Mouse (Mus musculus) small intestine, adult 2 months (tissue): ENCODE data around the gene Rnf216. TPM values are rescaled to one million over a fixed set of nuclear protein-coding genes. Genes with fewer than 3 reads are reported as not detected.
A peak's percentile ranks its signal among the peaks of the same experiment; 100 is the strongest.

Source experiments
- H3K27ac ChIP-seq: fragments of 200-500 bp; 2 replicates; pipeline ENCODE4 v1.5.1; 2012; ENCODE audit warnings: low read depth, low read length, control low read depth, inconsistent platforms; ENCODE audit not compliant: insufficient read depth
- H3K27me3 ChIP-seq: fragments of 200-500 bp; 2 replicates; pipeline ENCODE4 v1.6.1; 2012; ENCODE audit warnings: mild to moderate bottlenecking, moderate library complexity, low read length, inconsistent platforms; ENCODE audit not compliant: control insufficient read depth, insufficient read depth
- H3K36me3 ChIP-seq: fragments of 200-500 bp; 2 replicates; pipeline ENCODE4 v1.6.1; 2012; ENCODE audit warnings: mild to moderate bottlenecking, low read length, control low read depth, inconsistent platforms; ENCODE audit not compliant: control insufficient read depth, insufficient read depth
- H3K4me1 ChIP-seq: fragments of 200-500 bp; 2 replicates; pipeline ENCODE4 v1.6.1; 2012; ENCODE audit warnings: low read length, inconsistent platforms, mixed read lengths; ENCODE audit not compliant: control insufficient read depth, insufficient read depth, insufficient read length
- H3K4me3 ChIP-seq: fragments of 200-500 bp; 2 replicates; pipeline ENCODE4 v1.5.1; 2012; ENCODE audit warnings: low read depth, mild to moderate bottlenecking, control low read depth, inconsistent platforms, low read length, moderate library complexity
- CTCF ChIP-seq: fragments of 200-500 bp; IDR thresholded peaks from 2 replicates; pipeline ENCODE4 v1.5.1; 2012; ENCODE audit warnings: low read depth, mild to moderate bottlenecking, control low read depth, inconsistent platforms, low read length, moderate library complexity, mixed read lengths; ENCODE audit not compliant: insufficient replicate concordance, insufficient read length; ENCODE audit errors: extremely low read depth
- POLR2A ChIP-seq: fragments of 200-500 bp; IDR thresholded peaks from 2 replicates; pipeline ENCODE4 v1.6.1; 2012; ENCODE audit warnings: low read depth, mild to moderate bottlenecking, control low read depth, inconsistent platforms, low read length, moderate library complexity
- WGBS: fragments of 180-500 bp; shearing (Covaris S2); methylation state at CpG from one replicate; pipeline ENCODE4 v1.1.7; 2018; 5-methylcytosine and 5-hydroxymethylcytosine counted together
- polyA plus RNA-seq: library from polyadenylated mRNA; depleted of rRNA; stranded (reverse); fragments of >200 nt; gene quantifications from 2 replicates; pipeline ENCODE4 v1.2.3, GENCODE M21; 2012

The Rnf216 gene
- polyA plus RNA-seq, 1 experiment = 24.3 TPM

GRCm38 (mm10) chr5:143049013-143049385 is 63.8 kb downstream of the Rnf216 start:
- WGBS = 86% methylated on average over 1 of the region's 1 CpGs
- H3K36me3 ChIP-seq = peaks cover 7% of the 10 kb centered on the region; the same call in 1 of the 2 replicates
- TF ChIP-seq CTCF (no peak), POLR2A (no peak)
- H3K27ac ChIP-seq = peak overlapping the region; percentile 31; the same call in 1 of the 2 replicates
- no peak overlapping the region for H3K4me3 ChIP-seq
- peaks cover 8% of the 10 kb centered on the region; the same call in 1 of the 2 replicates for H3K4me1 ChIP-seq
- no peaks in the 10 kb centered on the region for H3K27me3 ChIP-seq

- no peak overlapping the region for H3K4me3 ChIP-seq
- H3K4me1 ChIP-seq = peaks cover 7% of the 10 kb centered on the region; the same call in 1 of the 2 replicates
- H3K36me3 ChIP-seq = peaks cover 7% of the 10 kb centered on the region; the same call in 1 of the 2 replicates
- H3K27ac ChIP-seq = peak overlapping the region; percentile 37
- no peak for TF ChIP-seq POLR2A
- no peak for TF ChIP-seq CTCF
- no peaks in the 10 kb centered on the region for H3K27me3 ChIP-seq
Observed at GRCm38 (mm10) chr5:143048232-143049012, 64.4 kb downstream of the Rnf216 start.

- Histone ChIP-seq H3K27me3 (no peaks in the 10 kb centered on the region), H3K27ac (peak overlapping the region; percentile 37; the same call in 1 of the 2 replicates), H3K4me3 (no peak overlapping the region), H3K36me3 (peaks cover 11% of the 10 kb centered on the region), H3K4me1 (peaks cover 7% of the 10 kb centered on the region; the same call in 1 of the 2 replicates)
- 84% methylated on average over 1 of the region's 1 CpGs for WGBS
- TF ChIP-seq POLR2A (no peak), CTCF (no peak)
Observed at GRCm38 (mm10) chr5:143047586-143047985, 65.2 kb downstream of the Rnf216 start.

GRCm38 (mm10) chr5:143043902-143044301 is 68.9 kb downstream of the Rnf216 start:
- Histone ChIP-seq H3K27me3 (no peaks in the 10 kb centered on the region), H3K4me1 (peaks cover 7% of the 10 kb centered on the region; the same call in 1 of the 2 replicates), H3K27ac (no peak overlapping the region), H3K4me3 (no peak overlapping the region), H3K36me3 (peaks cover 10% of the 10 kb centered on the region)
- WGBS = 73% methylated on average over 2 of the region's 2 CpGs
- TF ChIP-seq POLR2A = no peak
- no peak for TF ChIP-seq CTCF

- Histone ChIP-seq H3K4me1 (peaks cover 6% of the 10 kb centered on the region; the same call in 1 of the 2 replicates), H3K27ac (no peak overlapping the region), H3K4me3 (no peak overlapping the region), H3K27me3 (no peaks in the 10 kb centered on the region), H3K36me3 (peaks cover 9% of the 10 kb centered on the region)
- 77% methylated on average over 2 of the region's 2 CpGs for WGBS
- peak; percentile 15; the same call in 1 of the 2 replicates for TF ChIP-seq CTCF
- TF ChIP-seq POLR2A = no peak
Observed at GRCm38 (mm10) chr5:143043285-143043684, 69.5 kb downstream of the Rnf216 start.

- H3K36me3 ChIP-seq = peaks cover 4% of the 10 kb centered on the region
- 65% methylated on average over 4 of the region's 4 CpGs for WGBS
- no peaks in the 10 kb centered on the region for H3K4me1 ChIP-seq
- peak overlapping the region; percentile 43 for H3K27ac ChIP-seq
- H3K27me3 ChIP-seq = no peaks in the 10 kb centered on the region
- no peak for TF ChIP-seq CTCF
- TF ChIP-seq POLR2A = no peak
- no peak overlapping the region for H3K4me3 ChIP-seq
Observed at GRCm38 (mm10) chr5:143038794-143039193, 74.0 kb downstream of the Rnf216 start.

- Histone ChIP-seq H3K27ac (no peak overlapping the region), H3K4me3 (no peak overlapping the region), H3K27me3 (no peaks in the 10 kb centered on the region), H3K4me1 (no peaks in the 10 kb centered on the region), H3K36me3 (no peaks in the 10 kb centered on the region; the same call in 1 of the 2 replicates)
- 18% methylated on average over 1 of the region's 1 CpGs for WGBS
- TF ChIP-seq CTCF (no peak), POLR2A (no peak)
Observed at GRCm38 (mm10) chr5:143037201-143037600, 75.6 kb downstream of the Rnf216 start.
